Mouse (Mus musculus) urinary bladder, postnatal 0 days (tissue): Measurements from ENCODE around the gene Tox3. TPM values are rescaled to one million over a fixed set of nuclear protein-coding genes. Genes with fewer than 3 reads are reported as not detected.

Experiments
- polyA plus RNA-seq: library from polyadenylated mRNA; unstranded; fragments of >200 nt; fragmentation: Nextera tagmentation; extraction: Ambion mirVana; gene quantifications from 2 replicates; pipeline ENCODE4 v1.2.1, GENCODE M21; 2015

The Tox3 gene
- 0.34 and 0.40 TPM in 2 replicates for polyA plus RNA-seq

GRCm38 (mm10) chr8:90348178-90348925, at the start of gene Tox3:
TSS of gene Tox3 (minus strand) at chr8:90348343.

